Mouse (Mus musculus): Measurements from ENCODE around the gene Olfr521.
"Not testable (repeated sequence)": the region's sequence is repeated elsewhere in the genome, so short reads cannot be mapped to it uniquely, and the experiment has no call there.

Gene Olfr521

GRCm38 (mm10) chr7:99805340-99805739 lies 42.0 kb downstream of the Olfr521 start:
- no peak for DNase-seq (ENCODE audit: low read depth in 1 of 2, low spot score in 2 of 2)

GRCm38 (mm10) chr7:99807043-99807442 lies 43.7 kb downstream of the Olfr521 start:
- DNase-seq (ENCODE audit: low read depth in 1 of 2, low spot score in 2 of 2), result not testable (repeated sequence)

GRCm38 (mm10) chr7:99810814-99811213 lies 47.5 kb downstream of the Olfr521 start:
- DNase-seq (ENCODE audit: low read depth in 1 of 2, low spot score in 2 of 2), result no peak

- no peak for DNase-seq (ENCODE audit: low read depth in 1 of 2, low spot score in 2 of 2)
Observed at GRCm38 (mm10) chr7:99811661-99812060, 48.4 kb downstream of the Olfr521 start.

GRCm38 (mm10) chr7:99813394-99813793 lies 50.1 kb downstream of the Olfr521 start:
- DNase-seq (ENCODE audit: low read depth in 1 of 2, low spot score in 2 of 2), result no peak

- DNase-seq (ENCODE audit: low read depth in 1 of 2, low spot score in 2 of 2), result not testable (repeated sequence)
Observed at GRCm38 (mm10) chr7:99818181-99818725, 54.9 kb downstream of the Olfr521 start.

Measured in monocyte, adult 2 months (primary cell).